10 mouse cellular contexts compared by ENCODE assay signal in the genomic region with DNA sequence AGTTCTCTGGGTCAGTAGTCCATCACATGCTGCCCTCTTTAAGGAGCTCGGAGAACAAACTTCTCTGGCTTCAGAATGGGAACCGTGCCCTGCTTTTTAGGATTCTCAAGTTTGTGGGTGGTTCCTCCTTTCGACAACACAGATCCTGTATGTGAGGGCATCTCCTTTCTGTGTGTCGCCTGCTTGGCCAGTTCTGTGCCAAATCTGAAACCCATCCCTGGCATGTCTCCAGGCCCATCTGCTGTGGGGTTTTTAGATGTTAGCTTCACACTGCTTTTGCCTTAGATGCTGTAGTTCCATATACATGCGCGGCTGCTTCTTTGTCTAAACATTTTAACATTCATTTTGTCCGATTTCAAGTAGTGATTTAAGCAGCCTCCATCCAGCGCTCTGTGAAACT.
DNase-seq lines count a peak whose midpoint lies in the region; ATAC-seq and TF ChIP-seq lines count a peak whose summit lies in the region.
"Had no signal": no experiment of that assay in that cellular context is flagged by ENCODE, and none has a peak within 500 bp of the region (broad histone marks: within the 10 kb centered on the region; RNA-seq: fewer than 3 reads in every experiment).

No protein-coding gene starts in this region.

- peaks cover 5% of the 10 kb centered on the region for H3K4me1 ChIP-seq in hindbrain, embryonic 16.5 days (ENCODE audit: control insufficient read depth, insufficient read depth, low read depth, low read length)
- H3K4me1 ChIP-seq in midbrain, postnatal 0 days (ENCODE audit: insufficient read depth, low read length): no peaks in the 10 kb centered on the region

- H3K27ac ChIP-seq in hindbrain, embryonic 16.5 days (ENCODE audit: low read depth, low read length): no peak overlapping the region
- H3K27ac ChIP-seq in midbrain, postnatal 0 days (ENCODE audit: low read depth, low read length): 0 out of 2 replicates have a peak overlapping the region, but pooled peaks have one; percentile 26

- H3K4me2 ChIP-seq in hindbrain, embryonic 16.5 days (ENCODE audit: low read length): peak overlapping the region; percentile 20; the same call in 1 of the 2 replicates
- no peak overlapping the region for H3K4me2 ChIP-seq in midbrain, postnatal 0 days (ENCODE audit: low read depth, low read length, poor library complexity, severe bottlenecking)

- no peak overlapping the region for H3K9ac ChIP-seq in hindbrain, embryonic 16.5 days (ENCODE audit: low read depth, low read length)
- H3K9ac ChIP-seq in midbrain, postnatal 0 days (replicated peaks; ENCODE audit: low read length, poor library complexity, severe bottlenecking): no peak overlapping the region

- TF ChIP-seq CTCF in midbrain, postnatal 0 days (IDR thresholded peaks at IDR 0.05): no peak

- no peaks in the 10 kb centered on the region for H3K27me3 ChIP-seq in hindbrain, embryonic 16.5 days (replicated peaks; ENCODE audit: control insufficient read depth, insufficient read depth, low read length)
- no peaks in the 10 kb centered on the region for H3K27me3 ChIP-seq in midbrain, postnatal 0 days (ENCODE audit: insufficient read depth, low read length)
- H3K27me3 ChIP-seq: megakaryocyte, embryonic 14.5 days had no signal

- WGBS in hindbrain, embryonic 16.5 days: 55% methylated on average over 8 of the region's 8 CpGs
- 63% methylated on average over 8 of the region's 8 CpGs for WGBS in midbrain, postnatal 0 days

- peak; percentile 45; the same call in 1 of the 2 replicates for ATAC-seq in hindbrain, embryonic 16.5 days
- ATAC-seq in midbrain, postnatal 0 days (ENCODE audit: low FRiP score): no peak
- ATAC-seq in inflammation-experienced regulatory T-cells, adult 6 months: no peak
- ATAC-seq: intestine, postnatal 0 days had no signal

- no peaks in the 10 kb centered on the region for H3K9me3 ChIP-seq in hindbrain, embryonic 16.5 days (ENCODE audit: control insufficient read depth, low read length)
- H3K9me3 ChIP-seq in midbrain, postnatal 0 days (ENCODE audit: low read length): no peaks in the 10 kb centered on the region

- no peak overlapping the region for H3K4me3 ChIP-seq in hindbrain, embryonic 16.5 days (ENCODE audit: low read length)
- H3K4me3 ChIP-seq in midbrain, postnatal 0 days (ENCODE audit: low read depth, low read length): no peak overlapping the region

- peak; percentile 24 for DNase-seq in lung, postnatal 10 days
- no peak for DNase-seq in lung, adult 18-20 months
- peak; percentile 83 for DNase-seq in cerebellum, adult 9-11 months
- DNase-seq in midbrain, postnatal 0 days (ENCODE audit: low spot score): peak; percentile 81
- DNase-seq in c-Kit-positive CD71-positive TER-119-positive erythroid progenitor cells, embryonic 14.5 days (ENCODE audit: low spot score): no peak
- no peak for DNase-seq in spleen, postnatal 14 days (ENCODE audit: low spot score in 2 of 2)

- no peaks in the 10 kb centered on the region for H3K36me3 ChIP-seq in hindbrain, embryonic 16.5 days (ENCODE audit: control insufficient read depth, insufficient read depth, low read length)
- H3K36me3 ChIP-seq in midbrain, postnatal 0 days (ENCODE audit: insufficient read depth, low read length): no peaks in the 10 kb centered on the region

Comparison
In these comparisons a context has a peak if more than half of its experiments do, and no peak if none do; other contexts are left out.
1. DNase-seq: peak in lung, postnatal 10 days (single experiment), cerebellum, adult 9-11 months (single experiment) and midbrain, postnatal 0 days (single experiment); none in lung, adult 18-20 months (0 of 2), c-Kit-positive CD71-positive TER-119-positive erythroid progenitor cells, embryonic 14.5 days (single experiment) and spleen, postnatal 14 days (0 of 2).